Mouse (Mus musculus) CH12.LX (cell line): ENCODE measurements at regions not wholly inside any gene's neighbourhood (a gene's known extent, or its start where the extent isn't known, plus 50 kb on each side); places are given as distances from the start of the nearest gene placed in this dataset.

Source experiments
- CTCF ChIP-seq, 2 experiments: IDR thresholded peaks in 1 of 2; conservative IDR thresholded peaks in 1 of 2; 2 replicates each; pipeline ENCODE4 v1.5.1; 2011 to 2012; ENCODE audit warnings: low read depth in 2 of 2, low read length in 2 of 2, improper control_type of control experiment in 1 of 2, inconsistent platforms in 1 of 2, mild to moderate bottlenecking in 1 of 2, moderate library complexity in 1 of 2
- EP300 ChIP-seq: IDR thresholded peaks from 2 replicates; pipeline ENCODE4 v1.6.1; 2011; ENCODE audit warnings: low read length, improper control_type of control experiment
- GABPA ChIP-seq: IDR thresholded peaks from 2 replicates; pipeline ENCODE4 v1.6.1; 2012; ENCODE audit warnings: low read depth, low read length, improper control_type of control experiment, inconsistent platforms; ENCODE audit not compliant: insufficient replicate concordance
- MAFK ChIP-seq: IDR thresholded peaks from 2 replicates; pipeline ENCODE4 v1.6.1; 2011; ENCODE audit warnings: low read length, improper control_type of control experiment; ENCODE audit not compliant: insufficient replicate concordance
- MAX ChIP-seq: IDR thresholded peaks from 2 replicates; pipeline ENCODE4 v1.6.1; 2011; ENCODE audit warnings: low read length, improper control_type of control experiment
- MAZ ChIP-seq: IDR thresholded peaks from 2 replicates; pipeline ENCODE4 v1.6.1; 2012; ENCODE audit warnings: low read depth, mild to moderate bottlenecking, inconsistent platforms, low read length, improper control_type of control experiment, moderate library complexity
- NRF1 ChIP-seq: IDR thresholded peaks from 2 replicates; pipeline ENCODE4 v1.6.1; 2014; ENCODE audit warnings: low read depth, mild to moderate bottlenecking, inconsistent platforms, low read length, improper control_type of control experiment, moderate library complexity
- POLR2A ChIP-seq: IDR thresholded peaks from 2 replicates; pipeline ENCODE4 v1.6.1; 2011; ENCODE audit warnings: low read depth, mild to moderate bottlenecking, improper control_type of control experiment, low read length
- ZKSCAN1 ChIP-seq: IDR thresholded peaks from 2 replicates; pipeline ENCODE4 v1.6.1; 2012; ENCODE audit warnings: low read depth, inconsistent platforms, low read length, improper control_type of control experiment, borderline replicate concordance

DNA sequence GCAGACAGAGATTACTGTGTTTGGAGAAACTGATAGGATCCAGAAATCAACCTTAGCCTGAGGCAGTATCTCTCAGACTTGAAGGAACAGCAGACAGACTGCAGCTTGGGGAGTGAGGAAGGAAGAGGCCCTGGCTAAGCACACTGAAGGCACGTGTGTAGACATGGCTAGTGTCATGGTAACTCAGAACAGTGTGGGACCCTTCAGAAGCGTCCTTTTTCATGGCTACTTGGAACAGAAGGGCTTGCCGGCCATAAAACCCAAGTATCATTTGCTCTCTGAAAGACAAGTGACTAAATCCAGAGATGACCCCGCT lies 60.7 kb upstream of the Egln3 start:
- TF ChIP-seq MAX (no peak), MAZ (no peak), POLR2A (no peak), GABPA (no peak), MAFK (no peak), CTCF (conservative IDR thresholded peaks at IDR 0.05 in 1 of 2, IDR thresholded peaks at IDR 0.05 in 1 of 2; ENCODE audit: low read depth in 2 of 2, low read length in 2 of 2) (no peak), ZKSCAN1 (no peak), NRF1 (no peak), EP300 (no peak)
